Mouse (Mus musculus) ES-E14 (cell line): ENCODE data around the gene Ryr1. TPM values are rescaled to one million over a fixed set of nuclear protein-coding genes. Genes with fewer than 3 reads are reported as not detected.

Experiments
- DNase-seq: peaks from one replicate; pipeline ENCODE4 v3.0.0-alpha.2; 2013; ENCODE audit warnings: low read depth, low spot score
- H3K27ac ChIP-seq: 2 replicates; pipeline ENCODE4 v1.5.1; 2012; ENCODE audit warnings: low read depth, mild to moderate bottlenecking, low read length, moderate library complexity, mixed read lengths; ENCODE audit not compliant: poor library complexity, insufficient read depth, severe bottlenecking
- H3K36me3 ChIP-seq: 2 replicates; pipeline ENCODE4 v1.6.1; 2012; ENCODE audit warnings: mild to moderate bottlenecking, low read length, moderate library complexity, mixed read lengths; ENCODE audit not compliant: control insufficient read depth, poor library complexity, insufficient read depth, severe bottlenecking
- H3K4me1 ChIP-seq, 2 experiments: fragments of 150-350 bp in 1 of 2; sonication (generic) in 1 of 2; 2 replicates each; pipeline ENCODE4 v1.6.1; 2012; ENCODE audit warnings: low read length in 2 of 2, mild to moderate bottlenecking in 1 of 2, mixed read lengths in 1 of 2; ENCODE audit not compliant: control insufficient read depth in 2 of 2, insufficient read depth in 2 of 2, poor library complexity in 1 of 2
- H3K4me3 ChIP-seq, 2 experiments: fragments of 150-350 bp in 1 of 2; sonication (generic) in 1 of 2; 2 replicates each; pipeline ENCODE4 v1.5.1; 2012; ENCODE audit warnings: low read length in 2 of 2, low read depth in 1 of 2, mild to moderate bottlenecking in 1 of 2, mixed read lengths in 1 of 2; ENCODE audit not compliant: insufficient read depth in 1 of 2, poor library complexity in 1 of 2, severe bottlenecking in 1 of 2
- H3K9ac ChIP-seq: 2 replicates; pipeline ENCODE4 v1.6.1; 2012; ENCODE audit warnings: low read depth, mild to moderate bottlenecking, low read length, mixed read lengths; ENCODE audit not compliant: poor library complexity, insufficient read depth, severe bottlenecking
- H3K9me3 ChIP-seq: fragments of 150-350 bp; sonication (generic); 2 replicates; pipeline ENCODE4 v1.6.1; 2012; ENCODE audit warnings: low read depth, mild to moderate bottlenecking, low read length; ENCODE audit not compliant: control insufficient read depth, insufficient read depth
- CHD2 ChIP-seq: IDR thresholded peaks from 2 replicates; pipeline ENCODE4 v1.6.1; 2014; ENCODE audit warnings: mild to moderate bottlenecking, low read depth, low read length, inconsistent platforms
- HCFC1 ChIP-seq: IDR thresholded peaks from 2 replicates; pipeline ENCODE4 v1.6.1; 2012; ENCODE audit warnings: low read length, inconsistent platforms, borderline replicate concordance; ENCODE audit not compliant: insufficient read depth
- MAFK ChIP-seq: IDR thresholded peaks from 2 replicates; pipeline ENCODE4 v1.6.1; 2014; ENCODE audit warnings: mild to moderate bottlenecking, low read depth, low read length, inconsistent platforms; ENCODE audit not compliant: insufficient read depth
- ZC3H11A ChIP-seq: IDR thresholded peaks from 2 replicates; pipeline ENCODE4 v1.6.1; 2012; ENCODE audit warnings: low read depth, mild to moderate bottlenecking, inconsistent platforms, low read length, borderline replicate concordance
- ZNF384 ChIP-seq: IDR thresholded peaks from 2 replicates; pipeline ENCODE4 v1.6.1; 2012; ENCODE audit warnings: low read depth, low read length, inconsistent platforms
- in situ Hi-C, 2 experiments: fragments of 600-800 bp; cut with MboI; formaldehyde crosslinking; loops; one replicate each; pipeline ENCODE4 v1.15.1; 2025; ENCODE audit warnings: low sequenced_read_pairs in 2 of 2, inconsistent platforms in 1 of 2; ENCODE audit not compliant: unreplicated experiment in 2 of 2
- total RNA-seq: library from RNA; depleted of rRNA; stranded (reverse); fragments of 300-350 nt; gene quantifications from 2 replicates; pipeline ENCODE4 v1.2.3, GENCODE M21; 2012

Gene Ryr1
- total RNA-seq, 1 experiment = 5.1 TPM

DNA sequence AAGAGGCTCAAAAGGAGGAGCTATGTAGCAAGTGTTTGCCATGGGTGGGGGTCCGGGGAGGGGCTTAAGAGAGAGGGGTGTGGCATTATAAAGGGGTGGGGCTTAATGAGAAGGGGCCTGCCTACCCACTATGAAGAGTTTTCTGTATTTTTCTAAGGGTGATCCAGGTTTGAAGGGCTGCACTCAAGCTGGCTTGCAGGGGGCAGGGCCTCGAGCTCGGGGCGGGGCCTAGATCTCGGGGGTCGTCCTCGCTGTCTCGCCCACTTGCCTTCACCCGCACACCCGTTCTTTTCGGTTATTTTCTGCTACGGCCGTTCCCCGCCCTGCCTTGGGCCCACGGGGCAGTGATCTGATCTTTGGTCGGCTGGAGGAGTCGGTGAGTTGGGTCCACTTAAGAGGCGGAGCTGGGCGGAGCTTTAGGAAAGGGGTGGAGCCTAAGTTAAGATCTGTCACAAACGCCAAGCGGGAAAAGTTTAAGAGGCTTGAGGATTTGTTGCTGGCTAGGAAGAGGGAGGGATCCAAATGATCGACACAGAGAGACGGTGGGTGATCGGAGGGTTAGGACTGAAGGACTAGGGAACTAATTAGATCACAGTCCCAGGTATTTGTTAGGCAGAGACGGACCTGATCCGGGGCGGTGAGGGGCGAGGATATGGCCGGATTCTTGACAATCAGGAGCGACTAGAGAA lies 45.2 kb upstream of the Ryr1 start, which contains the start of the genes Ggn and Spred3:
Gene Ggn (plus strand): TSS at position 145 of the 689 bp plus-strand sequence.
Gene Spred3 (minus strand): TSS at position 346 of the 689 bp plus-strand sequence.
- peaks cover 4 to 25% of the 10 kb centered on the region in 2 experiments; a peak in 3 of 4 replicates for H3K4me1 ChIP-seq
- peak within 1 kb of the TSS; percentile 74 for H3K9ac ChIP-seq
- H3K27ac ChIP-seq = peak within 1 kb of the TSS; percentile 62
- peaks cover 20% of the 10 kb centered on the region for H3K36me3 ChIP-seq
- H3K4me3 ChIP-seq = peak within 1 kb of the TSS; percentile 71 to 99
- in situ Hi-C loops = no loop called here
- DNase-seq = no peak
- no peak for TF ChIP-seq HCFC1
- no peak for TF ChIP-seq ZC3H11A
- TF ChIP-seq CHD2 = no peak
- no peak for TF ChIP-seq MAFK
- no peak for TF ChIP-seq ZNF384
- H3K9me3 ChIP-seq = no peaks in the 10 kb centered on the region

DNA sequence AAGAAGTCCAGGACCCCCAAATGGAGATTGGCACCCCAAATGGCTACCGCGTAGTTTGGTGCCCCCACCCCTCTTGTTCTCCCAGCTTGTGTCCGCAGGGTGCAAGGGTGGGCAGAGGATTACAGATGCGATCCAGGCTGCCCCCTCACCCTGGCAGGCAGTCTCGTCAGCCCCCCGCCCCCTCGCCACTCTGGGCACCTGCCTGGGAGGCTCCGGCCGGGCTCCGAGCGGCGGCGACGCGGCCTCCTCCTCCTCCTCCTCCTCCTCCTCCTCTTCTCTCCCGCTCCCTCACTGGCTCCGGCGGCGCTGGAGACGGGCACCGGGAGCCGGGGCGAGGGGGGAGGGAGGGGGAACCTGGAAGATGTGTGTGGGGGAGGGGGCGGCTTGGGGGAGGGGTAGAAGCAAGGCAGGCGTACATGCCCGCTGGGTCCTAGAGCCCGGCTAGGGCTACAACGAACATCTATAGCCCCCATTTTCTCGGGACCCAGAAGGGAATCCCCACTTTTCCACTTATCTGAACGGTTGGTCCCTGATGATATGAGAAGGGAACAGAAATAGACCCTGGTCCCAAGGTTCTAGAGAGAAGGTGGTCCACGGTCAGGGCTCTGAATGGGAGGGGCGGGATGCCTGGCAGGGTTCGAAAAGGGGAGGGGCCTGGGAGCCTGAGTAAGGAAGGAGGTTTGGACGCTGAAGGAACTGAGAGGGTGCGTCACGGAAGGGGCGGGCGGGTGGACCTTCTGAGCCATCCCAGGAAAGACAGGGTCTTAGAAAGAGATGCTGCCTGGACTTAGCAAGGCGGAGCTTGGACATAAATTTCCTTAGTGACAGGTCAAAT lies 44.5 kb upstream of the Ryr1 start:
- DNase-seq = peak; percentile 92
- H3K9me3 ChIP-seq = no peaks in the 10 kb centered on the region
- in situ Hi-C loops = no loop called here
- peak overlapping the region; percentile 71 to 99 for H3K4me3 ChIP-seq
- peak overlapping the region; percentile 62; the same call in 1 of the 2 replicates for H3K27ac ChIP-seq
- H3K4me1 ChIP-seq = peaks cover 4 to 25% of the 10 kb centered on the region in 2 experiments; a peak in 3 of 4 replicates
- H3K9ac ChIP-seq = peak overlapping the region; percentile 63
- H3K36me3 ChIP-seq = peaks cover 13% of the 10 kb centered on the region
- TF ChIP-seq ZNF384 (no peak), CHD2 (0 out of 2 replicates have a peak, but pooled peaks have one; percentile 46), ZC3H11A (no peak), HCFC1 (peak; percentile 56; the same call in 1 of the 2 replicates), MAFK (no peak)

DNA sequence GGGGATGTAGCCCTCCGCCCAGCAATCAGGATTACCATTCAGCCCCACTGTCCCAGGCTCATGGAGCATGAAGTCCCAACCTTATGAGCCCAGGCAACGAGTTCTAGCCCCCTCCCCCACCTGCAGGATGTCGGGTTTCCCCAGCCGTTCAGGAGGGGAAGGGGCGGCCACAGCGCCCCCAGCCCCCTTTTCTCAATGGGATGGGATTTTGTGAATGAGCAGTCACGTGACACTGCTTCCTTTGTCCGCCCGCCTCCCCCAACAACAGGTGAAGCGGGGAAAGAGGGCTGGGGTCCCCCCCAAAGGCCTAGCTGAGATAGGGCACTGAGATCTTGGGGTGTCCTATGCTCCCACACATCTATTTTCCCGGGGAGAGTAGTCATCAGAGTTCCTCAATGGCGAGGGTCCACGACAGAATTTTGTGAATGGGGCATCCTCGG lies 43.8 kb upstream of the Ryr1 start:
- peak overlapping the region; percentile 63 for H3K9ac ChIP-seq
- in situ Hi-C loops = no loop called here
- H3K36me3 ChIP-seq = peaks cover 11% of the 10 kb centered on the region
- no peak for DNase-seq
- no peaks in the 10 kb centered on the region for H3K9me3 ChIP-seq
- peaks cover 4 to 27% of the 10 kb centered on the region in 2 experiments; a peak in 3 of 4 replicates for H3K4me1 ChIP-seq
- peak overlapping the region; percentile 71 to 99 for H3K4me3 ChIP-seq
- peak overlapping the region; percentile 9; the same call in 1 of the 2 replicates for H3K27ac ChIP-seq
- TF ChIP-seq HCFC1 (peak; percentile 26; the same call in 1 of the 2 replicates), MAFK (no peak)

DNA sequence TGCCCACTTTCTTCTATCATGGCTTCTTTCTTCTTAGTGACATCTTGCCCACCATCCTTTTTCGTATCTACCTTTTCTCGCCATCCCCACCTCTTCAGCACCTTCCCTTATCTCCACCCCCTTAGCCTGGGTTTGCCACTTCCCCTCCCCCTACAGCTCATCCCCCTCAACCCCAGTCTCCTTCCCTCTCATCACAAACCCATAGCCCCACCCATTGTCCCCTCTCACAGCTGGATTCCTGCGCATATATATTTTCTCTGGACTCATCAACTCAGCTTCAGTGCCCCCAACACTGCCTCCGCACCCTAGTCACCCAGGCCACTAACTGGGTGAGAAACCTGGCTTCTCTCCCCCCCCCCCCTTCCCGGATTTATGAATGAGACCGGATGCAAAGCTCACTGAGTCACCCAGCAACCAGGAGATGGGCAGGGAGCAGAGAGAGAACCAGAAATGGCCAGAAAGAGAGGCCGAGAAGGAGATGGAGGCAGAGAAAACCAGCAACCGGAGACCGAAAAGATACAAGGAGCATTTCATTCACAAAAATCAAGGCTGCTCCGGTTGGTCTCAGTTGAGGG lies 43.2 kb upstream of the Ryr1 start:
- H3K9ac ChIP-seq = peak overlapping the region; percentile 46; the same call in 1 of the 2 replicates
- peaks cover 4 to 28% of the 10 kb centered on the region in 2 experiments; a peak in 3 of 4 replicates for H3K4me1 ChIP-seq
- H3K9me3 ChIP-seq = no peaks in the 10 kb centered on the region
- TF ChIP-seq MAFK (no peak), ZNF384 (no peak), HCFC1 (no peak), ZC3H11A (no peak), CHD2 (no peak)
- H3K27ac ChIP-seq = peak overlapping the region; percentile 9; the same call in 1 of the 2 replicates
- in situ Hi-C loops = no loop called here
- peak overlapping the region; percentile 71 to 99 for H3K4me3 ChIP-seq
- H3K36me3 ChIP-seq = peaks cover 8% of the 10 kb centered on the region
- DNase-seq = no peak
